8 mouse cellular contexts compared by ENCODE assay signal in the genomic region with DNA sequence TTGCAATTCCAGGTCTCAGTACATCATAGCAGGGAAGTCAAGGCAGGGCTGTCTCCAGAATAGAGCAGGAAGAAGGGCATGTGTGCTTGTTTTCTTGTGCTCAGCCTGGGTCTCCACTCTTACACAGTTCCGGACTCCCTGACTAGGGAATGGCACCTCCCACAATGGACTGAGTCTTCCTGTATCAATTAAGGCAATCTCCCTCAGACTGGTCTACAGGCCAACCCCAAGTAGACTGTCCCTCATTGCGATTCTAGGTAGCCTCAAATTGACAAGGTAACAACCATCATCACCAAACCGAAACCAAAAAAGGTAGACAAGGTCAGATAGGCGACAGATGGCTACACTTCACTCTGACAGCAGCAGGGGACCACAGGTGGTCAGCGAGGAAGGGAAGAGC. TPM values are rescaled to one million over a fixed set of nuclear protein-coding genes. Genes with fewer than 3 reads are reported as not detected.
DNase-seq lines count a peak whose midpoint lies in the region; ATAC-seq and TF ChIP-seq lines count a peak whose summit lies in the region.

No protein-coding gene starts in this region.

- peaks cover 25% of the 10 kb centered on the region for H3K36me3 ChIP-seq in lung, embryonic 14.5 days (ENCODE audit: insufficient read depth)
- peaks cover 24% of the 10 kb centered on the region for H3K36me3 ChIP-seq in forebrain, embryonic 13.5 days (ENCODE audit: poor library complexity, severe bottlenecking)
- peaks cover 26% of the 10 kb centered on the region for H3K36me3 ChIP-seq in limb, embryonic 12.5 days

- 50% methylated on average over 5 of the region's 5 CpGs for WGBS in lung, embryonic 14.5 days
- WGBS in forebrain, embryonic 13.5 days = 65% methylated on average over 5 of the region's 5 CpGs
- WGBS in limb, embryonic 12.5 days = 56% methylated on average over 5 of the region's 5 CpGs
- WGBS in olfactory bulb, adult 2 months = 57% methylated on average over 5 of the region's 5 CpGs

- no peak for DNase-seq in lung, embryonic 14.5 days
- DNase-seq in lung, postnatal 25 days (ENCODE audit: low spot score) = no peak
- no peak for DNase-seq in thymus, postnatal 10 days (ENCODE audit: low spot score in 2 of 2)
- no peak for DNase-seq in thymus, postnatal 14 days
- DNase-seq in spleen, postnatal 10 days (ENCODE audit: low spot score in 2 of 2) = no peak

- no peak for TF ChIP-seq CTCF in lung, embryonic 14.5 days (IDR thresholded peaks at IDR 0.05; ENCODE audit: low read depth)
- no peak for TF ChIP-seq CTCF in olfactory bulb, adult 2 months (IDR thresholded peaks at IDR 0.05; ENCODE audit: insufficient read depth, low read depth, low read length)

- H3K27me3 ChIP-seq in lung, embryonic 14.5 days (ENCODE audit: insufficient read depth, low read length) = no peaks in the 10 kb centered on the region
- no peaks in the 10 kb centered on the region for H3K27me3 ChIP-seq in forebrain, embryonic 13.5 days
- no peaks in the 10 kb centered on the region for H3K27me3 ChIP-seq in limb, embryonic 12.5 days

- no peak overlapping the region for H3K27ac ChIP-seq in lung, embryonic 14.5 days (ENCODE audit: low read depth)
- H3K27ac ChIP-seq in forebrain, embryonic 13.5 days = 0 out of 2 replicates have a peak overlapping the region, but pooled peaks have one; percentile 1
- no peak overlapping the region; the same call in 1 of the 2 replicates for H3K27ac ChIP-seq in limb, embryonic 12.5 days
- H3K27ac ChIP-seq in olfactory bulb, adult 2 months (ENCODE audit: insufficient read depth, low read depth, low read length) = peak overlapping the region; percentile 30

- no peak overlapping the region for H3K9ac ChIP-seq in lung, embryonic 14.5 days
- 0 out of 2 replicates have a peak overlapping the region, but pooled peaks have one; percentile 38 for H3K9ac ChIP-seq in forebrain, embryonic 13.5 days
- H3K9ac ChIP-seq in limb, embryonic 12.5 days (replicated peaks) = no peak overlapping the region

- TF ChIP-seq POLR2A in olfactory bulb, adult 2 months (IDR thresholded peaks at IDR 0.05; ENCODE audit: insufficient read depth, low read depth, low read length) = no peak

- H3K4me1 ChIP-seq in lung, embryonic 14.5 days (ENCODE audit: insufficient read depth) = peaks cover 7% of the 10 kb centered on the region
- H3K4me1 ChIP-seq in forebrain, embryonic 13.5 days = peaks cover 21% of the 10 kb centered on the region
- H3K4me1 ChIP-seq in limb, embryonic 12.5 days (replicated peaks) = peaks cover 21% of the 10 kb centered on the region
- peaks cover 19% of the 10 kb centered on the region for H3K4me1 ChIP-seq in olfactory bulb, adult 2 months (ENCODE audit: control insufficient read depth, insufficient read depth, low read length)

- peak overlapping the region; percentile 92 for H3K4me3 ChIP-seq in lung, embryonic 14.5 days (ENCODE audit: low read depth, low read length)
- H3K4me3 ChIP-seq in forebrain, embryonic 13.5 days = peak overlapping the region; percentile 100
- H3K4me3 ChIP-seq in limb, embryonic 12.5 days (replicated peaks) = peak overlapping the region; percentile 99
- peak overlapping the region; percentile 84 for H3K4me3 ChIP-seq in olfactory bulb, adult 2 months (ENCODE audit: insufficient read depth, low read depth, low read length)

- no peaks in the 10 kb centered on the region for H3K9me3 ChIP-seq in lung, embryonic 14.5 days (ENCODE audit: low read depth, low read length)
- H3K9me3 ChIP-seq in forebrain, embryonic 13.5 days (replicated peaks) = no peaks in the 10 kb centered on the region
- H3K9me3 ChIP-seq in limb, embryonic 12.5 days = no peaks in the 10 kb centered on the region

- peak overlapping the region; percentile 96 for H3K4me2 ChIP-seq in lung, embryonic 14.5 days
- H3K4me2 ChIP-seq in forebrain, embryonic 13.5 days = peak overlapping the region; percentile 59
- H3K4me2 ChIP-seq in limb, embryonic 12.5 days = peak overlapping the region; percentile 91

- no peak for ATAC-seq in lung, embryonic 14.5 days (ENCODE audit: insufficient read depth)
- no peak for ATAC-seq in forebrain, embryonic 13.5 days
- ATAC-seq in limb, embryonic 12.5 days (ENCODE audit: insufficient number of reproducible peaks, insufficient read depth, low FRiP score, low TSS enrichment, low read depth) = no peak

RNA-seq across cellular contexts. Expression of gene Dmwd, which starts 0.8 kb away (rescaled TPM):
- polyA plus RNA-seq in lung, embryonic 14.5 days (2014; fragmentation: Nextera tagmentation; extraction: Ambion mirVana) = 18.5 and 19.2 TPM in 2 replicates
- polyA plus RNA-seq in forebrain, embryonic 13.5 days (2015; fragmentation: Nextera tagmentation; extraction: Ambion mirVana) = 20.6 and 22.6 TPM in 2 replicates
- 17.9 and 21.6 TPM in 2 replicates for polyA plus RNA-seq in limb, embryonic 12.5 days (2016; fragmentation: Nextera tagmentation; extraction: Ambion mirVana)
- polyA plus RNA-seq in olfactory bulb, adult 2 months (2012; ENCODE audit: insufficient read depth, insufficient read length, low replicate concordance, missing spikeins) = not detected in 2 replicates

RNA-seq across cellular contexts. Expression of gene Dmpk, which starts 8.4 kb away (rescaled TPM):
- polyA plus RNA-seq in lung, embryonic 14.5 days (2014; fragmentation: Nextera tagmentation; extraction: Ambion mirVana) = 20.9 and 23.0 TPM in 2 replicates
- 8.3 and 9.4 TPM in 2 replicates for polyA plus RNA-seq in forebrain, embryonic 13.5 days (2015; fragmentation: Nextera tagmentation; extraction: Ambion mirVana)
- polyA plus RNA-seq in limb, embryonic 12.5 days (2016; fragmentation: Nextera tagmentation; extraction: Ambion mirVana) = 17.7 and 18.9 TPM in 2 replicates
- not detected in 2 replicates for polyA plus RNA-seq in olfactory bulb, adult 2 months (2012; ENCODE audit: insufficient read depth, insufficient read length, low replicate concordance, missing spikeins)

RNA-seq across cellular contexts. Expression of gene Six5, which starts 19.2 kb away (rescaled TPM):
- polyA plus RNA-seq in lung, embryonic 14.5 days (2014; fragmentation: Nextera tagmentation; extraction: Ambion mirVana) = 11.6 and 12.7 TPM in 2 replicates
- 3.5 and 4.1 TPM in 2 replicates for polyA plus RNA-seq in forebrain, embryonic 13.5 days (2015; fragmentation: Nextera tagmentation; extraction: Ambion mirVana)
- polyA plus RNA-seq in limb, embryonic 12.5 days (2016; fragmentation: Nextera tagmentation; extraction: Ambion mirVana) = 11.2 and 12.5 TPM in 2 replicates
- polyA plus RNA-seq in olfactory bulb, adult 2 months (2012; ENCODE audit: insufficient read depth, insufficient read length, low replicate concordance, missing spikeins) = not detected in 2 replicates

RNA-seq across cellular contexts. Expression of gene Rsph6a, which starts 20.7 kb away (rescaled TPM):
- not detected in 2 replicates for polyA plus RNA-seq in lung, embryonic 14.5 days (2014; fragmentation: Nextera tagmentation; extraction: Ambion mirVana)
- not detected in 2 replicates for polyA plus RNA-seq in forebrain, embryonic 13.5 days (2015; fragmentation: Nextera tagmentation; extraction: Ambion mirVana)
- not detected in 2 replicates for polyA plus RNA-seq in limb, embryonic 12.5 days (2016; fragmentation: Nextera tagmentation; extraction: Ambion mirVana)
- not detected in 2 replicates for polyA plus RNA-seq in olfactory bulb, adult 2 months (2012; ENCODE audit: insufficient read depth, insufficient read length, low replicate concordance, missing spikeins)

RNA-seq across cellular contexts. Expression of gene Gm4969, which starts 42.9 kb away (rescaled TPM):
- polyA plus RNA-seq in lung, embryonic 14.5 days (2014; fragmentation: Nextera tagmentation; extraction: Ambion mirVana) = 3.0 and 4.0 TPM in 2 replicates
- polyA plus RNA-seq in forebrain, embryonic 13.5 days (2015; fragmentation: Nextera tagmentation; extraction: Ambion mirVana) = 1.2 and 1.4 TPM in 2 replicates
- 3.3 and 3.5 TPM in 2 replicates for polyA plus RNA-seq in limb, embryonic 12.5 days (2016; fragmentation: Nextera tagmentation; extraction: Ambion mirVana)
- not detected in 2 replicates for polyA plus RNA-seq in olfactory bulb, adult 2 months (2012; ENCODE audit: insufficient read depth, insufficient read length, low replicate concordance, missing spikeins)

Comparison
In these comparisons a context has a peak if more than half of its experiments do, and no peak if none do; other contexts are left out.
1. H3K27ac ChIP-seq: peak in forebrain, embryonic 13.5 days (single experiment) and olfactory bulb, adult 2 months (single experiment); none in lung, embryonic 14.5 days (single experiment) and limb, embryonic 12.5 days (single experiment).
2. RNA of gene Dmwd, which starts 0.8 kb away (polyA plus RNA-seq): 17.9 to 21.6 TPM in limb, embryonic 12.5 days, 20.6 to 22.6 TPM in forebrain, embryonic 13.5 days and 18.5 to 19.2 TPM in lung, embryonic 14.5 days; not detected in olfactory bulb, adult 2 months; every median in the first group is over 10 times any median in the second.
3. Peak in every context shown above with its lines, with median percentiles within 50 percentile points of each other: H3K4me2 ChIP-seq and H3K4me3 ChIP-seq.